In the genomic region with DNA sequence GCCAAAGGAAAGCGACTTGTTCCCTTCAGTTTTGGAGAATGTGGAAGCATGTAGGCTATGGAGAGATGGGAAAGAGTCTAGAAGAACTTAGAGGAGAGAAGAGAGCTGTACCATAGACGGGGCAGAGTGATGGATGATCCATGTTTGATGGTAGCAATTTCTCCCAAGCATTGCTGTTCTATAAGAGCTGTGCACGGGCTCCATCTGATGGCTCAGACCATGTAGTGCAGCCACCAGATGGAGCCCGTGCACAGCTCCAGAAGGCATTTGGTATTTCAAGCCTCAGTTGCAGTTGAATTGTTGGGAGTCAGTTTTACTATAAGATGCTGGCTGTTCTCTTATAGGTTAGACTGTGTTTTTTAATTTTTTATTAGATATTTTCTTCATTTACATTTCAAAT, we compare ENCODE assay signal across 9 mouse cellular contexts. TPM values are rescaled to one million over a fixed set of nuclear protein-coding genes. Genes with fewer than 3 reads are reported as not detected.
DNase-seq lines count a peak whose midpoint lies in the region; ATAC-seq and TF ChIP-seq lines count a peak whose summit lies in the region.
"Had no signal": no experiment of that assay in that cellular context is flagged by ENCODE, and none has a peak within 500 bp of the region (broad histone marks: within the 10 kb centered on the region; RNA-seq: fewer than 3 reads in every experiment).

No protein-coding gene starts in this region.

- no peak overlapping the region for H3K9ac ChIP-seq in liver, embryonic 12.5 days
- H3K9ac ChIP-seq in stomach, postnatal 0 days (ENCODE audit: low read length) = no peak overlapping the region

- peaks cover 30% of the 10 kb centered on the region for H3K4me1 ChIP-seq in liver, embryonic 12.5 days
- H3K4me1 ChIP-seq in stomach, postnatal 0 days (replicated peaks; ENCODE audit: control insufficient read depth, insufficient read depth) = no peaks in the 10 kb centered on the region

- DNase-seq in liver (peak; percentile 68), ZHBTc4 (ENCODE audit: low read depth, low spot score) (peak; percentile 62)
- DNase-seq in embryo, embryonic 10.5 days (ENCODE audit: low spot score) = peak; percentile 82
- DNase-seq in heart, postnatal 4 days = peak; percentile 67
- peak; percentile 44 to 76 for DNase-seq in layer of hippocampus, adult 18-20 months (ENCODE audit: low spot score in 2 of 2)
- peak; percentile 53 for DNase-seq in stomach, postnatal 0 days (ENCODE audit: low spot score)

- no peaks in the 10 kb centered on the region for H3K9me3 ChIP-seq in liver, embryonic 12.5 days (replicated peaks)
- no peaks in the 10 kb centered on the region for H3K9me3 ChIP-seq in stomach, postnatal 0 days (ENCODE audit: control insufficient read depth, low read length)

- ATAC-seq in liver, embryonic 12.5 days = no peak
- peak; percentile 96 for ATAC-seq in megakaryocyte progenitor cell, adult 5-6 weeks (replicated peaks; ENCODE audit: poor library complexity)
- peak; percentile 71; the same call in 1 of the 2 replicates for ATAC-seq in stomach, postnatal 0 days (ENCODE audit: low FRiP score, low TSS enrichment)

- no peak overlapping the region for H3K4me2 ChIP-seq in liver, embryonic 12.5 days
- H3K4me2 ChIP-seq in stomach, postnatal 0 days (replicated peaks; ENCODE audit: low read depth) = no peak overlapping the region

- H3K36me3 ChIP-seq in liver, embryonic 12.5 days = no peaks in the 10 kb centered on the region
- no peaks in the 10 kb centered on the region for H3K36me3 ChIP-seq in stomach, postnatal 0 days (ENCODE audit: control insufficient read depth, insufficient read depth, low read length)

- H3K4me3 ChIP-seq in liver, embryonic 12.5 days = no peak overlapping the region
- no peak overlapping the region for H3K4me3 ChIP-seq in stomach, postnatal 0 days (ENCODE audit: low read depth, low read length)
- H3K4me3 ChIP-seq: megakaryocyte, embryonic 14.5 days had no signal

- H3K27me3 ChIP-seq in liver, embryonic 12.5 days (replicated peaks) = no peaks in the 10 kb centered on the region
- no peaks in the 10 kb centered on the region for H3K27me3 ChIP-seq in stomach, postnatal 0 days (ENCODE audit: control insufficient read depth, insufficient read depth, low read length)
- H3K27me3 ChIP-seq: megakaryocyte, embryonic 14.5 days had no signal

- TF ChIP-seq CTCF in stomach, postnatal 0 days (IDR thresholded peaks at IDR 0.05; ENCODE audit: low read depth) = peak; percentile 79

- H3K27ac ChIP-seq in liver, embryonic 12.5 days = no peak overlapping the region
- H3K27ac ChIP-seq in stomach, postnatal 0 days (replicated peaks) = no peak overlapping the region

- WGBS in liver, embryonic 12.5 days (ENCODE audit: insufficient replicate concordance) = 26% methylated on average over 4 of the region's 4 CpGs
- WGBS in stomach, postnatal 0 days = 14% methylated on average over 4 of the region's 4 CpGs

- no peak for TF ChIP-seq EP300 in stomach, postnatal 0 days (optimal IDR thresholded peaks at IDR 0.05)

RNA-seq across cellular contexts. Expression of a gene that starts 56.9 kb away (rescaled TPM):
- polyA plus RNA-seq in liver, embryonic 12.5 days (2016; fragmentation: Nextera tagmentation; extraction: Ambion mirVana) = 25.6 and 25.7 TPM in 2 replicates
- total RNA-seq in heart, postnatal 4 days (2021) = 10 to 100 TPM; 58.4 to 62.3 TPM
- 10 to 100 TPM; 86.4 to 87.2 TPM for total RNA-seq in layer of hippocampus, adult 18-20 months (2021)
- total RNA-seq in megakaryocyte progenitor cell, adult 5-6 weeks (2015) = 3.4 and 3.7 TPM in 2 replicates
- total RNA-seq in megakaryocyte progenitor cell, adult 5-6 weeks (2017) = 2.3 and 3.3 TPM in 2 replicates
- 54.6 and 67.8 TPM in 2 replicates for polyA plus RNA-seq in stomach, postnatal 0 days (2015; fragmentation: Nextera tagmentation; extraction: Ambion mirVana)

Comparison
In these comparisons a context has a peak if more than half of its experiments do, and no peak if none do; other contexts are left out.
1. RNA of a gene that starts 56.9 kb away (total RNA-seq): 86.4 to 87.2 TPM in layer of hippocampus, adult 18-20 months and 58.4 to 62.3 TPM in heart, postnatal 4 days; 2.3 to 3.7 TPM in megakaryocyte progenitor cell, adult 5-6 weeks; every median in the first group is over 10 times any median in the second.
2. Peak in every context shown above with its lines, with median percentiles within 50 percentile points of each other: DNase-seq.